Mouse (Mus musculus) G1E (cell line): ENCODE results near the gene Rnf111.

ENCODE experiments used
- CTCF ChIP-seq: IDR thresholded peaks from 2 replicates; pipeline ENCODE4 v1.5.1; 2012; ENCODE audit warnings: low read depth, low read length, inconsistent platforms, mixed read lengths
- GATA1 ChIP-seq: IDR thresholded peaks from 2 replicates; pipeline ENCODE4 v1.6.1; 2012; ENCODE audit warnings: borderline replicate concordance, low read length, inconsistent platforms, mixed read lengths
- TAL1 ChIP-seq: conservative IDR thresholded peaks from 2 replicates; pipeline ENCODE4 v1.6.1; 2012; ENCODE audit warnings: low read depth, low read length, inconsistent platforms, mixed read lengths

- TF ChIP-seq CTCF: no peak
- no peak for TF ChIP-seq GATA1
- TF ChIP-seq TAL1: no peak
These were observed 121.4 kb downstream of the Rnf111 start for GRCm38 (mm10) chr9:70382091-70382490.
